Mouse (Mus musculus) C2C12 (cell line): ENCODE measurements around the gene Vegfd. TPM values are rescaled to one million over a fixed set of nuclear protein-coding genes. Genes with fewer than 3 reads are reported as not detected.

ENCODE experiments used
- H3K27me3 ChIP-seq: one replicate; pipeline ENCODE4 v1.6.1; 2011; ENCODE audit not compliant: control insufficient read depth, insufficient read depth, insufficient read length
- H3K36me3 ChIP-seq: one replicate; pipeline ENCODE4 v1.6.1; 2011; ENCODE audit not compliant: control insufficient read depth, insufficient read depth
- H3K4me3 ChIP-seq: one replicate; pipeline ENCODE4 v1.5.1; 2011; ENCODE audit warnings: mild to moderate bottlenecking, control low read depth; ENCODE audit not compliant: poor library complexity, insufficient read depth, severe bottlenecking
- H3K79me2 ChIP-seq: one replicate; pipeline ENCODE4 v1.6.1; 2011; ENCODE audit not compliant: control insufficient read depth, insufficient read depth
- H3K79me3 ChIP-seq: one replicate; pipeline ENCODE4 v1.6.1; 2011; ENCODE audit warnings: low read depth, control low read depth
- H3ac ChIP-seq: one replicate; pipeline ENCODE3; 2011; ENCODE audit warnings: low read depth; ENCODE audit not compliant: control insufficient read depth, insufficient read length
- CEBPB ChIP-seq: IDR thresholded peaks from one replicate; pipeline ENCODE4 v1.6.1; 2011; ENCODE audit warnings: low read depth, mild to moderate bottlenecking, control low read depth, moderate library complexity
- CTCF ChIP-seq: IDR thresholded peaks from one replicate; pipeline ENCODE4 v1.5.1; 2011; ENCODE audit not compliant: control insufficient read depth, insufficient read depth, insufficient read length
- FOSL1 ChIP-seq: IDR thresholded peaks from one replicate; pipeline ENCODE4 v1.8.0; 2011; ENCODE audit warnings: mild to moderate bottlenecking, low read length; ENCODE audit not compliant: poor library complexity, insufficient read depth, severe bottlenecking
- MAX ChIP-seq: IDR thresholded peaks from one replicate; pipeline ENCODE4 v1.6.1; 2011; ENCODE audit warnings: mild to moderate bottlenecking, control low read depth
- MYOD1 ChIP-seq: IDR thresholded peaks from one replicate; pipeline ENCODE4 v1.6.1; 2011; ENCODE audit warnings: low read depth; ENCODE audit not compliant: control insufficient read depth, insufficient read length
- MYOG ChIP-seq: IDR thresholded peaks from one replicate; pipeline ENCODE4 v1.6.1; 2011; ENCODE audit not compliant: control insufficient read depth, insufficient read length; ENCODE audit errors: extremely low read depth
- USF1 ChIP-seq: IDR thresholded peaks from one replicate; pipeline ENCODE4 v1.6.1; 2011; ENCODE audit warnings: low read depth, mild to moderate bottlenecking, control low read depth, moderate library complexity
- polyA plus RNA-seq: library from polyadenylated mRNA; unstranded; fragments of >200 nt; fragmentation: generic; extraction: Trizol; gene quantifications from one replicate; pipeline ENCODE4 v1.2.1, GENCODE M21; 2012; ENCODE audit warnings: missing spikeins

Gene Vegfd
- polyA plus RNA-seq, 1 experiment, result 2.8 TPM

GRCm38 (mm10) chrX:164408301-164408927 lies 35.2 kb downstream of the Vegfd start:
- TF ChIP-seq FOSL1 (no peak), MAX (no peak), CEBPB (no peak), MYOD1 (no peak), CTCF (no peak), MYOG (no peak), USF1 (no peak)
- Histone ChIP-seq H3K79me3 (no peaks in the 10 kb centered on the region), H3K27me3 (no peaks in the 10 kb centered on the region), H3K36me3 (no peaks in the 10 kb centered on the region), H3K4me3 (no peak overlapping the region), H3K79me2 (no peaks in the 10 kb centered on the region), H3ac (no peak overlapping the region)

DNA sequence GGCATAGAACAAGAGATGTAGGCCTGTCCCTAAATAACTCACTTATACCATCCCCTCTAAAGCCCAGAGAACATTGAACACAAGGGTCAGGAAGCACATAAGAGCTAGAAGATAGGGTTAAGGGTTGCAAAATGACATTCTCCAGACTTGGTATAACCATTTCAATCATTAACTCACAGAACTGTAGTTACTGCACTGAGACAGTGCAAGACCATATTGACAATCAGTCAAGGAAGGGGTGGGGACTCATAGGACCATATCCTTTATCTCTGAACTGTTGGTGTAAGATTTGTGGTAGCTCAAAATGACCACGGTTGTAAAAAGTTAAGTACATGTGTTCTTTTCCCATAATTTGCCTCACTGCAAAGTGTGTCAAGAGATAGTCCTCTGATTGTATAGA lies 37.4 kb downstream of the Vegfd start:
- Histone ChIP-seq H3K79me3 (no peaks in the 10 kb centered on the region), H3K36me3 (no peaks in the 10 kb centered on the region), H3K4me3 (no peak overlapping the region), H3ac (no peak overlapping the region), H3K79me2 (no peaks in the 10 kb centered on the region), H3K27me3 (no peaks in the 10 kb centered on the region)
- TF ChIP-seq MYOG, result no peak
- TF ChIP-seq FOSL1, result no peak
- no peak for TF ChIP-seq CTCF
- TF ChIP-seq USF1, result no peak
- no peak for TF ChIP-seq MAX
- no peak for TF ChIP-seq CEBPB
- TF ChIP-seq MYOD1, result no peak

DNA sequence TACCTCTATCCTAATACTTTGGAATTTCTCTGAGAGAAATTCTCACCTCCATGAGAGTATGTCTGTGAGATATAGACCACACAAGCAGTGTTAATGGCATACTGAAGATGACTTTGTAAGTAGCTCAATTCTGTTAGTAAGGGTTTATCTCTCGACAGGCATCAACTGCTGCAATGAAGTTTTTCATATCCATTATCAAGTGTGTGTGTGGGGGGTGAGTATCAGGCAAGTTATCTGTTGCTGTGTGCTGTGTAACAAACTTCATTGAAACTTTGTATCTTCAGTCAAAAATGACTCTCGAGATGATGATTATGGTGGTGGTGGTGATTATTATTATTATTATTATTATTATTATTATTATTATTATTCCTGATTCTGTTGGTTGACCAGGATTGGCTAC lies 43.6 kb downstream of the Vegfd start:
- Histone ChIP-seq H3K27me3 (no peaks in the 10 kb centered on the region), H3ac (no peak overlapping the region), H3K79me3 (peaks cover 14% of the 10 kb centered on the region), H3K79me2 (peaks cover 16% of the 10 kb centered on the region), H3K36me3 (no peaks in the 10 kb centered on the region), H3K4me3 (no peak overlapping the region)
- TF ChIP-seq USF1 (no peak), CTCF (no peak), MYOD1 (no peak), MAX (no peak), FOSL1 (no peak), CEBPB (no peak), MYOG (no peak)

DNA sequence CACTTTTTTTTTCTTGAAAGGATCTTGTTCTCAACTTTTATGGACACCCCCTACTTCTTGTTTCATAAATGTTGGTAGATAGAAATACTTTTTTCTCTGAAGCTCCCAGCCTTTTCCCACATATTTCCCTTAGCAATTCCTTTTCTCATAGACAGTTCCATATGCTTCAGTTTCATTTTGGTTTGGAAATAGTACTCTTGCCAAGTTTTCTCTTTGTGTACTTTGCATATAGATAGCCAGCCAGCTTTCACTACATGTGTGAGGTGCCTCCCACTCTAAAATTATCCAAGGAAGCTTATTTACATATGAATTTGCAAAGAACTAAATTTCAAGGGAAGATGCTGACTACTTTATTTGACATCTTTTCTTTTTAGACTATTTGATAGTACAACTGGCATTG lies 44.8 kb downstream of the Vegfd start:
- H3K4me3 ChIP-seq, result no peak overlapping the region
- no peak overlapping the region for H3ac ChIP-seq
- peaks cover 8% of the 10 kb centered on the region for H3K36me3 ChIP-seq
- peaks cover 15% of the 10 kb centered on the region for H3K79me3 ChIP-seq
- H3K27me3 ChIP-seq, result no peaks in the 10 kb centered on the region
- TF ChIP-seq MYOD1, result no peak
- TF ChIP-seq MAX, result no peak
- TF ChIP-seq MYOG, result no peak
- TF ChIP-seq CEBPB, result no peak
- no peak for TF ChIP-seq CTCF
- TF ChIP-seq FOSL1, result no peak
- no peak for TF ChIP-seq USF1
- peaks cover 18% of the 10 kb centered on the region for H3K79me2 ChIP-seq

GRCm38 (mm10) chrX:164419471-164419939 lies 46.3 kb downstream of the Vegfd start, which contains the start of gene Piga:
Gene Piga, plus strand, starts transcription at chrX:164419787.
- H3K27me3 ChIP-seq, result no peaks in the 10 kb centered on the region
- peak within 1 kb of the TSS; percentile 43 for H3K4me3 ChIP-seq
- TF ChIP-seq USF1 (no peak), CEBPB (no peak), MYOG (no peak), MYOD1 (no peak), MAX (no peak), FOSL1 (no peak), CTCF (no peak)
- peak within 1 kb of the TSS; percentile 80 for H3ac ChIP-seq
- H3K36me3 ChIP-seq, result peaks cover 8% of the 10 kb centered on the region
- H3K79me2 ChIP-seq, result peaks cover 18% of the 10 kb centered on the region
- H3K79me3 ChIP-seq, result peaks cover 15% of the 10 kb centered on the region
